In genomic region chr14:57372348-57373102, GRCm38 (mm10) we compare ENCODE assay signal across 9 mouse cellular contexts. TPM values are rescaled to one million over a fixed set of nuclear protein-coding genes. Genes with fewer than 3 reads are reported as not detected.
DNase-seq lines count a peak whose midpoint lies in the region; ATAC-seq and TF ChIP-seq lines count a peak whose summit lies in the region.
"Had no signal": no experiment of that assay in that cellular context is flagged by ENCODE, and none has a peak within 500 bp of the region (broad histone marks: within the 10 kb centered on the region; RNA-seq: fewer than 3 reads in every experiment).

No protein-coding gene starts in this region.

- CTCF ChIA-PET in Patski (lab: Charles Lee): interaction anchor here (1.9 kb wide), 1 partner anchor 37 kb away, joined by 6 read pairs; no protein-coding TSS in a partner anchor

- in situ Hi-C loops in Patski (cut with MboI; ENCODE audit: low pct_unique_long_range_greater_than_20kb): loop anchor here (5.0 kb wide), 2 partner anchors 35 to 250 kb away; no protein-coding TSS in a partner anchor

- H3K27ac ChIP-seq in intestine, postnatal 0 days (ENCODE audit: low read depth, low read length): no peak overlapping the region
- no peak overlapping the region for H3K27ac ChIP-seq in limb, embryonic 10.5 days
- H3K27ac ChIP-seq: embryonic facial prominence, embryonic 15.5 days had no signal

- H3K4me2 ChIP-seq in intestine, postnatal 0 days (replicated peaks; ENCODE audit: low read depth): no peak overlapping the region
- H3K4me2 ChIP-seq: embryonic facial prominence, embryonic 15.5 days had no signal

- H3K4me1 ChIP-seq in intestine, postnatal 0 days (replicated peaks; ENCODE audit: control insufficient read depth, insufficient read depth, low read length): no peaks in the 10 kb centered on the region; the same call in 1 of the 2 replicates
- H3K4me1 ChIP-seq in limb, embryonic 10.5 days: no peaks in the 10 kb centered on the region
- H3K4me1 ChIP-seq: embryonic facial prominence, embryonic 15.5 days had no signal

- H3K9ac ChIP-seq in intestine, postnatal 0 days (ENCODE audit: low read depth, low read length): no peak overlapping the region
- H3K9ac ChIP-seq: embryonic facial prominence, embryonic 15.5 days had no signal

- peak; percentile 7 for DNase-seq in 3134 (ENCODE audit: extremely low read depth, insufficient read length, low spot score)
- DNase-seq in Patski (ENCODE audit: low read depth, low spot score): no peak
- DNase-seq in cerebellum, postnatal 10 days: peak; percentile 89 to 91
- DNase-seq in gastrocnemius, adult 18-20 months (ENCODE audit: low spot score): peak; percentile 78
- DNase-seq in limb, embryonic 10.5 days (ENCODE audit: low spot score): peak; percentile 80
- DNase-seq in naive thymus-derived CD4-positive, alpha-beta T cell, adult 2 months (ENCODE audit: low read depth): peak; percentile 88
- peak; percentile 57 to 62 for DNase-seq in spleen, postnatal 36 days (ENCODE audit: low spot score in 2 of 2)

- no peaks in the 10 kb centered on the region for H3K27me3 ChIP-seq in Patski
- no peaks in the 10 kb centered on the region for H3K27me3 ChIP-seq in intestine, postnatal 0 days (replicated peaks; ENCODE audit: control insufficient read depth, insufficient read depth, low read length)
- H3K27me3 ChIP-seq in limb, embryonic 10.5 days (ENCODE audit: low read depth, poor library complexity, severe bottlenecking): no peaks in the 10 kb centered on the region
- H3K27me3 ChIP-seq: embryonic facial prominence, embryonic 15.5 days had no signal

- peak; percentile 12 for ATAC-seq in Patski
- ATAC-seq in intestine, postnatal 0 days: no peak

- no peaks in the 10 kb centered on the region for H3K9me3 ChIP-seq in intestine, postnatal 0 days (ENCODE audit: control insufficient read depth)
- H3K9me3 ChIP-seq in limb, embryonic 10.5 days (replicated peaks): no peaks in the 10 kb centered on the region
- H3K9me3 ChIP-seq: embryonic facial prominence, embryonic 15.5 days had no signal

- TF ChIP-seq CTCF in Patski (IDR thresholded peaks at IDR 0.05): peak; percentile 81
- peak; percentile 93 for TF ChIP-seq CTCF in intestine, postnatal 0 days (IDR thresholded peaks at IDR 0.05; ENCODE audit: low read depth)

- 46% methylated on average over 8 of the region's 8 CpGs for WGBS in intestine, postnatal 0 days
- 50% methylated on average over 8 of the region's 8 CpGs for WGBS in limb, embryonic 10.5 days

- H3K4me3 ChIP-seq in intestine, postnatal 0 days (ENCODE audit: low read depth, low read length): no peak overlapping the region
- H3K4me3 ChIP-seq in limb, embryonic 10.5 days: no peak overlapping the region
- H3K4me3 ChIP-seq: embryonic facial prominence, embryonic 15.5 days had no signal

- POLR2A ChIA-PET in Patski (lab: Charles Lee): no interaction called here

- peaks cover 11% of the 10 kb centered on the region; the same call in 1 of the 2 replicates for H3K36me3 ChIP-seq in intestine, postnatal 0 days (ENCODE audit: control insufficient read depth, insufficient read depth)
- no peaks in the 10 kb centered on the region for H3K36me3 ChIP-seq in limb, embryonic 10.5 days
- H3K36me3 ChIP-seq: embryonic facial prominence, embryonic 15.5 days had no signal

RNA-seq across cellular contexts. Expression of gene Cryl1, which starts 25.8 kb away (rescaled TPM):
- 5.9 TPM for polyA plus RNA-seq in Patski (2021)
- total RNA-seq in gastrocnemius, adult 18-20 months (2021): 1 to 10 TPM; 6.6 to 7.1 TPM
- 153 and 173 TPM in 2 replicates for polyA plus RNA-seq in intestine, postnatal 0 days (2015; fragmentation: Nextera tagmentation; extraction: Ambion mirVana)
- 9.3 and 12.7 TPM in 2 replicates for polyA plus RNA-seq in limb, embryonic 10.5 days (2016; fragmentation: Nextera tagmentation; extraction: Ambion mirVana)

RNA-seq across cellular contexts. Expression of gene Ift88, which starts 51.3 kb away (rescaled TPM):
- 21.4 TPM for polyA plus RNA-seq in Patski (2021)
- 1 to 10 TPM; 3.5 to 4.2 TPM for total RNA-seq in gastrocnemius, adult 18-20 months (2021)
- polyA plus RNA-seq in intestine, postnatal 0 days (2015; fragmentation: Nextera tagmentation; extraction: Ambion mirVana): 5.1 and 5.2 TPM in 2 replicates
- 8.3 and 11.4 TPM in 2 replicates for polyA plus RNA-seq in limb, embryonic 10.5 days (2016; fragmentation: Nextera tagmentation; extraction: Ambion mirVana)

Comparison
In these comparisons a context has a peak if more than half of its experiments do, and no peak if none do; other contexts are left out.
1. RNA of gene Cryl1, which starts 25.8 kb away (polyA plus RNA-seq): 153 to 173 TPM in intestine, postnatal 0 days; 9.3 to 12.7 TPM in limb, embryonic 10.5 days and 5.9 TPM in Patski (single experiment); every median in the first group is over 10 times any median in the second.